Mouse (Mus musculus): Measurements from ENCODE around the gene Olfr645.

DNA sequence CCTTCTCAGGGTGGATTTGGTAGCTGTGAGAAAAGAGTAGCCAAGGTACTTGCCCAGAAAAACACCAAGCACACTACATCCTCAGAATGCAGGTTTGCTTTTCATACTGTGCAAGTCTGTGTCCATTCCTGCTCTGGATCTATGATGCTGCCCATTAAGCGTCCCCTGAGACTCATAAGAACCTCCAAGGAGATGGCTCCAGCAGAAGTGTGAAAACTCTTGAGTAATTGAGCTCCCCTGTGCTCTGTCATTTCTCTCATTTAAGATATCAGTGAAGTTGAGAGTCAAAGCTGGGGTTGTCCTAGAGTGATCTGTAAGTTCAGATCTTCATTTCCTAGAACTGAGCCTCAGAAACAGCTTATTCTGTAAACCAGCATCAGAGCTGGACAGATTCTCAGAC is 32.7 kb downstream of the Olfr645 start, which contains the start of gene Olfr642:
- TF ChIP-seq POLR2A (IDR thresholded peaks at IDR 0.05; ENCODE audit: control insufficient read depth, extremely low read depth, insufficient read depth, low read length, poor library complexity) (no peak), CTCF (IDR thresholded peaks at IDR 0.05; ENCODE audit: borderline replicate concordance, control insufficient read depth, extremely low read depth, insufficient read depth, low read length, poor library complexity) (no peak)

All from thymus, adult 2 months (tissue).